Mouse (Mus musculus) v-Abl transformed pro-B cells (cell line): ENCODE results near the gene Syt6.

ENCODE experiments used
- in situ Hi-C, 2 experiments: fragments of 400-800 bp; cut with MboI; formaldehyde crosslinking; loops; one replicate each; pipeline ENCODE4 v1.15.1; 2025; ENCODE audit not compliant: unreplicated experiment in 2 of 2

The Syt6 gene

GRCm38 (mm10) chr3:103597586-103597985 is 22.6 kb downstream of the Syt6 start:
- in situ Hi-C loops: no loop called here

- in situ Hi-C loops: no loop called here
Measured at GRCm38 (mm10) chr3:103601011-103601410, 26.0 kb downstream of the Syt6 start.

GRCm38 (mm10) chr3:103601561-103601960 is 26.5 kb downstream of the Syt6 start:
- in situ Hi-C loops: no loop called here

GRCm38 (mm10) chr3:103606045-103606597 is 31.1 kb downstream of the Syt6 start:
- in situ Hi-C loops: no loop called here

GRCm38 (mm10) chr3:103606660-103607595 is 31.9 kb downstream of the Syt6 start:
- in situ Hi-C loops: no loop called here

DNA sequence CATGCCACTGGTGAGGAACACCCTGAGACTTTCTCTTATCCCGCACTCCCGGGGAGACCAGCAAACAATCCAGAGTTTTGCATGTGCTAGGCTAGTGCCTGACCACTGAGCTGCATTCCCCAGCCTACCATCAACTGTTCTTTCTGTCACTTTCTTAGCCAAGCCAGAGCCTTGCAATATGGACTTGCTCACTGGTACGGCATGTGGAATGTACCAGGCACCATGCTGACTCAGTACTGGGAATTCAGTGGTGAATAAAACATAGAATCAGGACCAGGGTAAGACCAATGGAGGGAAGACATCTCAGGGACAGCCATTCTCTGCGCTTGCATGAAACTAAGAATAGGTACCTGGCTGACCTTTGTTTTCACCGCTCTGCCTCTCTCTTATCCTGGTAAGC is 35.2 kb downstream of the Syt6 start:
- in situ Hi-C loops: no loop called here

DNA sequence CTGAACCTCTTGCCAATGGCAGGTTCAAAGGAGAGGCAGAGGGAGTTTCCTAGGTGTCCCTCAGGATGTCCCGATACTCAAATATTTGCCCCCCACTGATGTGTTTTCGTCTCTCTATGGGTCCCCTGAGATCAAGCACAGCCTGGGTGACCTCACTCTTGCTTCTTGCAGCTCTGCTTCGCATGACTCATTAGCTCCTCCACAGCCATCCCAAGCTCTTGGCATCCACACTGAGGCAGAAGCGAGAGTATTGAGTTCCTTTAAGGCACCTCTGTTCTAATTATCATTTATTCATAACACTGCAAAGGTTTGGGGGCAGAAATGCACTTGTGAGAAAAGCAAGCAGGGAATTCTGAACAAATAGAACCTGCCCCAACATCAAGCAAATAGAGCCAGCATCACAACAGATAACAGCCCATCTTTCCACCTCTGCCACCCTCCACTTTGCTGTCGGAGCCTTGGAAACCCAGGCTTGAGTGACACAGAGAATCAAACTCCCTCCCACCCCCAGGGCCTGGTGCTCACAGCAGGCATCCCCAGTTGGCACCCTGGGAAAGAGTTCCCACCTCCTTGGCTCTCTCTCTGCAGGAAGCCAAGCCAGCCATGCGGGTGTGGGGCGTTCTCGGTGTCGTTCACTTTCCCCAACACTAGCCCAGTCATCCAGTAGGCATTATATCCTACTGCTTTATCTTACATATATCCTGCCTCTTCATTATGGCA is 37.8 kb downstream of the Syt6 start:
- in situ Hi-C loops: no loop called here

DNA sequence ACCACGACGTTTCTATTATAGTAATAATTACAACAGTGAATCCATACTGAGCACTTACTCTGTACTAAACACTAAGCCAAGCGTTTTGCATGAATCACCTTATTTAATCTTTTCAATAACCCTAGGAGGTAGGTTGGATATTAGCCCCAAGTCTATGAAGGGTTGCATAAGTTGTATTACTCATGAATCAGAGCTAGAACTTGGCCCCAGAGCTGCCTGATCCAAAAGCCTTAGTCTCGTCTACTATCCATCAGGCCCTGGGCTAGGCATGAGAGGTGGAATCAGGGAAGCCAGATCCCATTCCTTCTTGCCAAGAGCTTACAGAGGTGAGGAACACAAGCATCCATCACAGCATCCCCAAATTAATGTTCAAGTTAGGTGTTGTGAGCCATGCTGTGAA is 40.6 kb downstream of the Syt6 start:
- in situ Hi-C loops: no loop called here

- in situ Hi-C loops: no loop called here
Measured at GRCm38 (mm10) chr3:103616981-103617380, 42.0 kb downstream of the Syt6 start.

- in situ Hi-C loops: no loop called here
Measured at GRCm38 (mm10) chr3:103620101-103620500, 45.1 kb downstream of the Syt6 start.

- in situ Hi-C loops: no loop called here
Measured at GRCm38 (mm10) chr3:103623893-103624470, 49.0 kb downstream of the Syt6 start.

GRCm38 (mm10) chr3:103624591-103625051 is 49.6 kb downstream of the Syt6 start:
- in situ Hi-C loops: no loop called here

DNA sequence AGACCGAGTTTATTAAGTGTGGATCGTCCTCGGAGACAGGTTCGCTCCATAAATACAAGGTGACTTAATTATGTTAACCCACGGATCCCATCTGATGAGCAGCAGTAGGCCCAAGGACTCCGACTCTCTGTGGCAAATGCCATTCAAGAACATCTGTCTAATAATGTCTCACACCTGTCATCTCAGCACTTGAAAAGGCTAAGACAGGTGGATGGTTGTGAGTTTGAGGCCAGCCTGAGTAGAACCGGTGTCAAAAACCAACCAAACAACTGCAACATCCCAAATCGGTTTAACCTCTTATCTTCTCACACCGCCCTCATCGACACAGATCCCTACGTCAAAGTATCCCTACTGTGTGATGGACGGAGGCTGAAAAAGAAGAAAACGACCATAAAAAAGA is 50.1 kb downstream of the Syt6 start:
- in situ Hi-C loops: no loop called here

- in situ Hi-C loops: no loop called here
Measured at GRCm38 (mm10) chr3:103626481-103626880, 51.5 kb downstream of the Syt6 start.

- in situ Hi-C loops: no loop called here
Measured at GRCm38 (mm10) chr3:103627661-103628060, 52.6 kb downstream of the Syt6 start.

- in situ Hi-C loops: no loop called here
Measured at GRCm38 (mm10) chr3:103633124-103633523, 58.1 kb downstream of the Syt6 start.

GRCm38 (mm10) chr3:103633831-103634230 is 58.8 kb downstream of the Syt6 start:
- in situ Hi-C loops: no loop called here

- in situ Hi-C loops: no loop called here
Measured at GRCm38 (mm10) chr3:103634256-103634655, 59.2 kb downstream of the Syt6 start.

GRCm38 (mm10) chr3:103637641-103638040 is 62.6 kb downstream of the Syt6 start:
- in situ Hi-C loops: no loop called here

GRCm38 (mm10) chr3:103640226-103640803 is 65.3 kb downstream of the Syt6 start:
- in situ Hi-C loops: no loop called here

- in situ Hi-C loops: no loop called here
Measured at GRCm38 (mm10) chr3:103641301-103641700, 66.3 kb downstream of the Syt6 start.
